Mouse (Mus musculus) small intestine, adult 10 weeks (tissue): ENCODE measurements around the gene Rab15. TPM values are rescaled to one million over a fixed set of nuclear protein-coding genes. Genes with fewer than 3 reads are reported as not detected.

Experiments used
- polyA plus RNA-seq: library from polyadenylated mRNA; stranded (reverse); fragments of 350-450 nt; fragmentation: Illumina TruSeq; extraction: RNeasy Lipid Tissue Mini Kit (QIAGEN cat#74804); gene quantifications from one replicate; pipeline ENCODE4 v1.2.3, GENCODE M21; 2014; ENCODE audit warnings: low replicate concordance

The Rab15 gene
- polyA plus RNA-seq: 2.7 TPM

DNA sequence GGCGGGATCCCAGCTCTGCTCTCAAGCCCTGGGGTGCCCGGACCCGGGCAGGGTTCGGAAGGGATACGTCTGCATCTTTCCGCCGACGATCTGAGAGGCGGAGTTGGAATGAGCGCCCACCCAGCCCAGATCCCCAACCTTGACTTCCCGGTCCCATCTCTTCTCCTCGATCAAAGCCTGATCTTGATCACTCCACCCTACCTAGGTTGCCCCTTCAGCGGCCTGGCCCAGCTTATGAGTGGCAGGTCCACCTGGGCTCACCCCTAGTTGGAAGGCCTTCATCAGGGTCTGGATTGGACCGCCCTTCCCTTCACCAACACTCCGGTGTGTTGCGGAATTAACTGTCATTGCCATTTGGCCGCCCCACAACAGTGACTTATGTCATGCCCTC lies at the start of gene Rab15:
TSS of gene Rab15 (minus strand) at position 258 of the 391 bp plus-strand sequence.

DNA sequence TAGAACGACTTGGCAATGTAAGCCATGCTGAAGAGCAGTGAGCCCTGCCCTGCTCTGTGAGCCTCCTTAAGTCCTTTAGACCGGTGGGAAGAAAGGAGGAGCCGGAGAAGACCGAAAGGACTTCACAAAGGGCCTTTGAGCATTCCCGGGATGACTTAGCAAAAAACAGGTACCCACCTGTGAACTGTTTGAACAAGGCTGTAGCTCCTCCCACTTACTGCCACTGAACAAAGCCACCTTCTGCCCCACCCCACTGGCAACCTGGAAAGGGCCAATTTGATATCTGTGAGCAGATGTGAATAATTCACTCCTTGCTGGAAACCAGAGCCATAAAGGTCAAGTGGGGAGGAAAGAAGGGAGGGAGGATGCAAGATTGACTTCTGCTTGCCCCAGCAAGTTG lies 27.4 kb downstream of the Rab15 start, which contains the start of gene Gpx2:
TSS of gene Gpx2 (minus strand) at position 205 of the 400 bp plus-strand sequence.

DNA sequence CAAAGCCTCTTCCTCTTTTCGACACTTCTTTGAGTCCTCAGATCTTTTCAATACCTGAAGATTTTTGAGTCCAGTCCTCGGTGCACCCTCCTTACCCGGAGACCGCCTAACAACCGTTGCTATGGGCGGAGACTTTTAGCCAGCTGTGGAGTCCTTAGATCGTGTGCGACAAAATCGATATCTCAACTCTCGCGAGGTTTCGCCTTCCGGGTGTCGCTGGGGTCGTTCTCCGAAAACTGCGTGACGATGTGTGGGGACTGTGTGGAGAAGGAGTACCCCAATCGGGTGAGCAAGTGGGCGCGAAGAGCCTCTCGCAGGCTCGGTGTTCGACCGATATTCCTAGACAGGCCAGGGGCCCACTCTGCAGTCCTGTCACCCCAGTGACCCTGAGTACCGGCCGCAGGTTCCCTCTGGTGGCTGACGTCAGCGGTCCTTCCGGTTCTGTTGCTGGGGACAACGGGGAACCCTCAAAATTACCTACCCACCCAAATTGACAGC lies 57.3 kb downstream of the Rab15 start, which contains the start of the genes Churc1 and Fntb:
TSS of gene Churc1 (plus strand) at position 185 of the 498 bp plus-strand sequence.
TSS of gene Fntb (plus strand) at position 236 of the 498 bp plus-strand sequence.

Other genes with a start within 250 kb of the Rab15 start
- gene Sptb, start 112.4 kb downstream of the Rab15 start, polyA plus RNA-seq: 0.04 TPM
- gene Churc1, start 57.4 kb downstream of the Rab15 start, polyA plus RNA-seq: 49.1 TPM
- 0.97 TPM for gene Fntb, start 57.3 kb downstream of the Rab15 start, polyA plus RNA-seq
- gene Gpx2, start 27.4 kb downstream of the Rab15 start, polyA plus RNA-seq: 5.5 TPM
- gene Max, start 139.3 kb upstream of the Rab15 start, polyA plus RNA-seq: 283 TPM